Mouse (Mus musculus): ENCODE measurements around the gene Hacd4.

DNA sequence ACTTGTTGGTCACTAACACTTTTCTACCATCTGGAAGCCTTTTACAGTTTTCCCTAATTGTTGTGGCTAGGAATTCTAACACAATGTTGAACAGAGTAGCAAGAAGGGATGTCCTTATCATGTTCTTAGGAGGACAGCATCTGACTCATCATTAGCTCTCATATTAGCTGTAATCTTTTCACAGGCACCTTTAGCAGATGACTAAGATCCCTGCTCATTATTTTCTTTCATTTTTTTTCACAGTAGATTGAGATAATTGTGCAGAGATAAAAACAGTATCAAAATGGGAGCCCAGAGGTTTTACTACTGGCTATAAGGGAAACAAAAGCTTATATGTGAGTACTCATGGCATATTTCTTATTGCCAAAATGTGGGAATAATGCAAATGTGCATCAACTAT, 14.2 kb downstream of the Hacd4 start:
- no peak for TF ChIP-seq CTCF (IDR thresholded peaks at IDR 0.05; ENCODE audit: low read depth, low read length)
- no peak for TF ChIP-seq POLR2A (IDR thresholded peaks at IDR 0.05; ENCODE audit: borderline replicate concordance, low read depth, low read length)

Data from bone marrow macrophage, adult 2 months (primary cell).